Mouse (Mus musculus): ENCODE data around the gene Fibp. TPM values are rescaled to one million over a fixed set of nuclear protein-coding genes. Genes with fewer than 3 reads are reported as not detected.

Gene Fibp
- polyA plus RNA-seq, 1 experiment from 2014 or later = 25.9 TPM

Other genes with a start within 250 kb of the Fibp start
- gene Pacs1, start 187.5 kb upstream of the Fibp start, polyA plus RNA-seq (2015; fragmentation: Nextera tagmentation; extraction: Ambion mirVana) = 6.8 and 8.1 TPM in 2 replicates
- gene Sf3b2, start 165.2 kb upstream of the Fibp start, polyA plus RNA-seq (2015; fragmentation: Nextera tagmentation; extraction: Ambion mirVana) = 103 TPM in 2 replicates
- 0.08 TPM in 1 of 2 replicates, not detected in the other for gene Gal3st3, start 162.3 kb upstream of the Fibp start, polyA plus RNA-seq (2015; fragmentation: Nextera tagmentation; extraction: Ambion mirVana)
- gene Catsper1, start 124.9 kb upstream of the Fibp start, polyA plus RNA-seq (2015; fragmentation: Nextera tagmentation; extraction: Ambion mirVana) = not detected in 2 replicates
- gene Cst6, start 111.0 kb upstream of the Fibp start, polyA plus RNA-seq (2015; fragmentation: Nextera tagmentation; extraction: Ambion mirVana) = 0.57 TPM in 1 of 2 replicates, not detected in the other
- gene Eif1ad, start 93.9 kb upstream of the Fibp start, polyA plus RNA-seq (2015; fragmentation: Nextera tagmentation; extraction: Ambion mirVana) = 22.4 and 23.5 TPM in 2 replicates
- 189 and 214 TPM in 2 replicates for gene Banf1, start 93.4 kb upstream of the Fibp start, polyA plus RNA-seq (2015; fragmentation: Nextera tagmentation; extraction: Ambion mirVana)
- gene Sart1, start 71.9 kb upstream of the Fibp start, polyA plus RNA-seq (2015; fragmentation: Nextera tagmentation; extraction: Ambion mirVana) = 23.8 and 25.8 TPM in 2 replicates
- 0.05 and 0.26 TPM in 2 replicates for gene Tsga10ip, start 58.1 kb upstream of the Fibp start, polyA plus RNA-seq (2015; fragmentation: Nextera tagmentation; extraction: Ambion mirVana)
- 61.4 and 64.5 TPM in 2 replicates for gene Drap1, start 35.6 kb upstream of the Fibp start, polyA plus RNA-seq (2015; fragmentation: Nextera tagmentation; extraction: Ambion mirVana)
- 6.1 and 7.1 TPM in 2 replicates for gene AI837181, start 35.5 kb upstream of the Fibp start, polyA plus RNA-seq (2015; fragmentation: Nextera tagmentation; extraction: Ambion mirVana)
- gene Fosl1, start 13.1 kb upstream of the Fibp start, polyA plus RNA-seq (2015; fragmentation: Nextera tagmentation; extraction: Ambion mirVana) = not detected in 2 replicates
- gene Ccdc85b, start 2.7 kb upstream of the Fibp start, polyA plus RNA-seq (2015; fragmentation: Nextera tagmentation; extraction: Ambion mirVana) = 0.86 and 0.97 TPM in 2 replicates
- 0.36 and 0.58 TPM in 2 replicates for gene Ctsw, start 7.9 kb downstream of the Fibp start, polyA plus RNA-seq (2015; fragmentation: Nextera tagmentation; extraction: Ambion mirVana)
- 13.5 and 15.8 TPM in 2 replicates for gene Efemp2, start 13.3 kb downstream of the Fibp start, polyA plus RNA-seq (2015; fragmentation: Nextera tagmentation; extraction: Ambion mirVana)
- gene Mus81, start 27.8 kb downstream of the Fibp start, polyA plus RNA-seq (2015; fragmentation: Nextera tagmentation; extraction: Ambion mirVana) = 12.7 and 15.6 TPM in 2 replicates
- 930 and 955 TPM in 2 replicates for gene Cfl1, start 29.8 kb downstream of the Fibp start, polyA plus RNA-seq (2015; fragmentation: Nextera tagmentation; extraction: Ambion mirVana)
- 0.09 and 0.14 TPM in 2 replicates for gene 1700020D05Rik, start 43.2 kb downstream of the Fibp start, polyA plus RNA-seq (2015; fragmentation: Nextera tagmentation; extraction: Ambion mirVana)
- gene Snx32, start 49.9 kb downstream of the Fibp start, polyA plus RNA-seq (2015; fragmentation: Nextera tagmentation; extraction: Ambion mirVana) = 5.7 and 7.2 TPM in 2 replicates
- gene Ovol1, start 100.0 kb downstream of the Fibp start, polyA plus RNA-seq (2015; fragmentation: Nextera tagmentation; extraction: Ambion mirVana) = 0.04 and 0.31 TPM in 2 replicates
- gene Ap5b1, start 107.4 kb downstream of the Fibp start, polyA plus RNA-seq (2015; fragmentation: Nextera tagmentation; extraction: Ambion mirVana) = 3.5 and 4.4 TPM in 2 replicates
- gene Rnaseh2c, start 141.3 kb downstream of the Fibp start, polyA plus RNA-seq (2015; fragmentation: Nextera tagmentation; extraction: Ambion mirVana) = 92.2 and 115 TPM in 2 replicates
- gene Kat5, start 149.6 kb downstream of the Fibp start, polyA plus RNA-seq (2015; fragmentation: Nextera tagmentation; extraction: Ambion mirVana) = 15.9 and 16.4 TPM in 2 replicates
- gene Rela, start 176.9 kb downstream of the Fibp start, polyA plus RNA-seq (2015; fragmentation: Nextera tagmentation; extraction: Ambion mirVana) = 21.6 and 23.6 TPM in 2 replicates
- gene Sipa1, start 203.1 kb downstream of the Fibp start, polyA plus RNA-seq (2015; fragmentation: Nextera tagmentation; extraction: Ambion mirVana) = 19.7 and 22.3 TPM in 2 replicates
- 12.9 and 15.2 TPM in 2 replicates for gene Map3k11, start 228.1 kb downstream of the Fibp start, polyA plus RNA-seq (2015; fragmentation: Nextera tagmentation; extraction: Ambion mirVana)
- gene Pcnx3, start 228.3 kb downstream of the Fibp start, polyA plus RNA-seq (2015; fragmentation: Nextera tagmentation; extraction: Ambion mirVana) = 8.2 and 9.7 TPM in 2 replicates
- 0.14 TPM in 2 replicates for gene Kcnk7, start 243.8 kb downstream of the Fibp start, polyA plus RNA-seq (2015; fragmentation: Nextera tagmentation; extraction: Ambion mirVana)

Measured in liver, embryonic 16.5 days (tissue).